Mouse (Mus musculus): ENCODE data around the gene Polr2h.

DNA sequence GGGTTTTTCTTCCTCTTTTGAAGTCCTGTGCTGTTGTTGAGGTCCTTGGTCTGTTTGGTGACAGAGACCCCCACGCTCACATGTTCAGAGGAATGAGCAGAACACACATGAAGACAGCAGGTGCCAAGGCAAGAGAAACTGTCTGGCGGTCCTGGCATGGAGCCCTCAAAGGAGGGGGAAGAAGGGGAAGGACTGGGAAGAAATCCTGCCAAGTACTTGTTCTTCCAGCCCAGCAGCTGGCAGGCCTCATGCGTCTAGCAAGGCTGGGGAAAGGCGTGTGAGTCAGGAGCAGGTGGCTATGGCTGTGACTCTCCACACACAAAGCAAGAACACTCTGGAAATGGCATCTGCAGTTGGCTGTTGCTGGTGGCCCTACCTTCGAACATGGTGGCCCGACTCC is 29.2 kb downstream of the Polr2h start:
- TF ChIP-seq TCF12 (IDR thresholded peaks at IDR 0.05; ENCODE audit: insufficient read depth, poor library complexity, severe bottlenecking) = peak; percentile 87
- no peak for TF ChIP-seq POLR2A (IDR thresholded peaks at IDR 0.05; ENCODE audit: insufficient read length, low read depth)
- TF ChIP-seq MYOD1 (IDR thresholded peaks at IDR 0.05; ENCODE audit: control insufficient read depth in 1 of 3, insufficient read length in 2 of 3, low read depth in 2 of 3) = peak; percentile 54 to 97 (median 96)
- TF ChIP-seq TCF3 (IDR thresholded peaks at IDR 0.05; ENCODE audit: insufficient read length, low read depth) = peak; percentile 70
- TF ChIP-seq POLR2AphosphoS2 (IDR thresholded peaks at IDR 0.05; ENCODE audit: insufficient read length, low read depth) = no peak
- TF ChIP-seq MAX (IDR thresholded peaks at IDR 0.05; ENCODE audit: low read depth) = peak; percentile 25
- peak; percentile 94 to 98 (median 96) for TF ChIP-seq MYOG (IDR thresholded peaks at IDR 0.05; ENCODE audit: control insufficient read depth in 1 of 3, insufficient read depth in 1 of 3, insufficient read length in 2 of 3, low read depth in 2 of 3)
- no peak for TF ChIP-seq USF1 (IDR thresholded peaks at IDR 0.05; ENCODE audit: low read depth)
- no peak for TF ChIP-seq E2F4 (IDR thresholded peaks at IDR 0.05; ENCODE audit: insufficient read depth)
- no peak for TF ChIP-seq REST (IDR thresholded peaks at IDR 0.05; ENCODE audit: insufficient read depth, insufficient read length)
- no peak for TF ChIP-seq CEBPB (IDR thresholded peaks at IDR 0.05; ENCODE audit: insufficient read depth, poor library complexity, severe bottlenecking)

All from myocyte (in vitro differentiated cells).